In genomic region chr14:25185959-25186771, GRCm38 (mm10) we compare ENCODE assay signal across 8 mouse cellular contexts.
DNase-seq lines count a peak whose midpoint lies in the region; ATAC-seq and TF ChIP-seq lines count a peak whose summit lies in the region.

No protein-coding gene starts in this region.

- no peak for TF ChIP-seq CTCF in thymus, adult 2 months (IDR thresholded peaks at IDR 0.05; ENCODE audit: borderline replicate concordance, control insufficient read depth, extremely low read depth, insufficient read depth, low read length, poor library complexity)

- no peaks in the 10 kb centered on the region for H3K9me3 ChIP-seq in forebrain, embryonic 11.5 days (ENCODE audit: control insufficient read depth, low read length)
- H3K9me3 ChIP-seq in midbrain, embryonic 14.5 days (ENCODE audit: control insufficient read depth, low read length): no peaks in the 10 kb centered on the region

- intact Hi-C loops in heart, postnatal 36 days (cut with DNase I): no loop called here

- H3K9ac ChIP-seq in forebrain, embryonic 11.5 days (ENCODE audit: low read length): no peak overlapping the region
- peak overlapping the region; percentile 35; the same call in 1 of the 2 replicates for H3K9ac ChIP-seq in midbrain, embryonic 14.5 days (replicated peaks; ENCODE audit: low read length)

- ATAC-seq in forebrain, embryonic 11.5 days (replicated peaks; ENCODE audit: low FRiP score): 0 out of 2 replicates have a peak, but pooled peaks have one; percentile 27
- peak; percentile 38; the same call in 1 of the 2 replicates for ATAC-seq in midbrain, embryonic 14.5 days (ENCODE audit: low FRiP score, low TSS enrichment)
- ATAC-seq in megakaryocyte, adult 5-6 weeks (ENCODE audit: poor library complexity, severe bottlenecking): no peak

- 48% methylated on average over 14 of the region's 14 CpGs for WGBS in forebrain, embryonic 11.5 days
- WGBS in midbrain, embryonic 14.5 days: 26% methylated on average over 14 of the region's 14 CpGs
- WGBS in thymus, adult 2 months: 87% methylated on average over 14 of the region's 14 CpGs

- peaks cover 10% of the 10 kb centered on the region; the same call in 1 of the 2 replicates for H3K4me1 ChIP-seq in forebrain, embryonic 11.5 days (replicated peaks; ENCODE audit: control insufficient read depth, insufficient read depth, low read length)
- H3K4me1 ChIP-seq in midbrain, embryonic 14.5 days (ENCODE audit: control insufficient read depth, insufficient read depth, low read length): peaks cover 20% of the 10 kb centered on the region
- H3K4me1 ChIP-seq in thymus, adult 2 months (replicated peaks; ENCODE audit: control insufficient read depth, insufficient read depth, low read length): peaks cover 8% of the 10 kb centered on the region

- no peaks in the 10 kb centered on the region for H3K36me3 ChIP-seq in forebrain, embryonic 11.5 days (ENCODE audit: control insufficient read depth, insufficient read depth, low read length)
- H3K36me3 ChIP-seq in midbrain, embryonic 14.5 days (ENCODE audit: control insufficient read depth, insufficient read depth, low read length): no peaks in the 10 kb centered on the region
- H3K36me3 ChIP-seq in thymus, adult 2 months (ENCODE audit: control insufficient read depth, insufficient read depth, low read length): no peaks in the 10 kb centered on the region

- TF ChIP-seq POLR2A in thymus, adult 2 months (IDR thresholded peaks at IDR 0.05; ENCODE audit: control insufficient read depth, extremely low read depth, insufficient read depth, low read length, poor library complexity): no peak

- no peak overlapping the region for H3K27ac ChIP-seq in forebrain, embryonic 11.5 days (ENCODE audit: low read depth, low read length)
- H3K27ac ChIP-seq in midbrain, embryonic 14.5 days (replicated peaks; ENCODE audit: low read depth, low read length): peak overlapping the region; percentile 90
- no peak overlapping the region for H3K27ac ChIP-seq in thymus, adult 2 months (ENCODE audit: control insufficient read depth, insufficient read depth, low read length)

- no peaks in the 10 kb centered on the region for H3K27me3 ChIP-seq in forebrain, embryonic 11.5 days (ENCODE audit: control insufficient read depth, insufficient read depth, low read length)
- no peaks in the 10 kb centered on the region for H3K27me3 ChIP-seq in midbrain, embryonic 14.5 days (ENCODE audit: control insufficient read depth, insufficient read depth, low read length)
- no peaks in the 10 kb centered on the region for H3K27me3 ChIP-seq in thymus, adult 2 months (ENCODE audit: control insufficient read depth, insufficient read depth, low read length)

- H3K4me2 ChIP-seq in forebrain, embryonic 11.5 days (ENCODE audit: low read depth, low read length, severe bottlenecking): no peak overlapping the region
- peak overlapping the region; percentile 19; the same call in 1 of the 2 replicates for H3K4me2 ChIP-seq in midbrain, embryonic 14.5 days (ENCODE audit: low read length)

- DNase-seq in urinary bladder, postnatal 14 days (ENCODE audit: low spot score): peak; percentile 21
- no peak for DNase-seq in urinary bladder, adult 2 months (ENCODE audit: low spot score)
- no peak for DNase-seq in forebrain, embryonic 11.5 days (ENCODE audit: low spot score)
- DNase-seq in heart, postnatal 36 days: peak; percentile 24 to 33
- DNase-seq in layer of hippocampus, adult 9-11 months: peak; percentile 62
- DNase-seq in midbrain, embryonic 14.5 days: peak; percentile 74
- DNase-seq in thymus, adult 2 months: no peak

- no peak overlapping the region for H3K4me3 ChIP-seq in forebrain, embryonic 11.5 days (ENCODE audit: low read depth, low read length)
- no peak overlapping the region for H3K4me3 ChIP-seq in midbrain, embryonic 14.5 days (replicated peaks; ENCODE audit: low read depth, low read length)
- H3K4me3 ChIP-seq in thymus, adult 2 months (ENCODE audit: control insufficient read depth, insufficient read depth, low read length): no peak overlapping the region

Comparison
In these comparisons a context has a peak if more than half of its experiments do, and no peak if none do; other contexts are left out.
1. DNase-seq: peak in urinary bladder, postnatal 14 days (single experiment), heart, postnatal 36 days (2 of 2), layer of hippocampus, adult 9-11 months (single experiment) and midbrain, embryonic 14.5 days (single experiment); none in urinary bladder, adult 2 months (single experiment), forebrain, embryonic 11.5 days (single experiment) and thymus, adult 2 months (single experiment).